Mouse (Mus musculus): ENCODE results near the gene Fam45a. TPM values are rescaled to one million over a fixed set of nuclear protein-coding genes. Genes with fewer than 3 reads are reported as not detected.
A peak's percentile ranks its signal among the peaks of the same experiment; 100 is the strongest.
"Not testable (repeated sequence)": the region's sequence is repeated elsewhere in the genome, so short reads cannot be mapped to it uniquely, and the experiment has no call there.

Fam45a gene
- polyA plus RNA-seq, 1 experiment from 2014 or later = 40.8 TPM

DNA sequence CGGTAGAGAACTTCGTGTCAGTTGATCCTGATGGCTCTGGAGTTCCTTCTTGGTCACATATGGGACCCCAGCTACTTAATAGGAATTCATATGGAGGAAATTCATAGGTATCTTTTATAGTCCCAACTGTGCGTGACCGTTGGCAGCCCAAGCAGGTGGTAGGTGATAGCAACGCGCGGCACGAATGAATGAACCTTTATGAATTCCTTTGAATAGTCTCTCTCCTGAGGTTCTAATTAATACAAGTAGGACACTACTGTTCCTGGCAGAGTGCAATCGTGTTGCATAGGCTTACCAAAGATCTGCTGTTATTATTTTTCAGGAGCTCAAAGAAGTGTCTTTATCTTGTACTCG lies 628 bp downstream of the Fam45a start:
- H3K9me3 ChIP-seq (ENCODE audit: control insufficient read depth, low read length) = no peaks in the 10 kb centered on the region
- ATAC-seq (ENCODE audit: low read depth) (no peak), DNase-seq (ENCODE audit: low spot score) (no peak)
- WGBS = 21% methylated on average over 10 of the region's 10 CpGs
- peak overlapping the region; percentile 84 for H3K9ac ChIP-seq (ENCODE audit: low read depth, low read length)
- 0 out of 2 replicates have a peak, but pooled peaks cover 9% of the 10 kb centered on the region for H3K4me1 ChIP-seq (ENCODE audit: control insufficient read depth, insufficient read depth, low read length)
- H3K4me2 ChIP-seq (ENCODE audit: low read depth, low read length) = peak overlapping the region; percentile 72
- H3K4me3 ChIP-seq (ENCODE audit: low read depth, low read length) = peak overlapping the region; percentile 75
- peaks cover 19% of the 10 kb centered on the region for H3K36me3 ChIP-seq (ENCODE audit: control insufficient read depth, insufficient read depth, low read length)
- peak overlapping the region; percentile 61; the same call in 1 of the 2 replicates for H3K27ac ChIP-seq (replicated peaks; ENCODE audit: low read depth, low read length)
- H3K27me3 ChIP-seq (replicated peaks; ENCODE audit: control insufficient read depth, insufficient read depth, low read length) = no peaks in the 10 kb centered on the region

DNA sequence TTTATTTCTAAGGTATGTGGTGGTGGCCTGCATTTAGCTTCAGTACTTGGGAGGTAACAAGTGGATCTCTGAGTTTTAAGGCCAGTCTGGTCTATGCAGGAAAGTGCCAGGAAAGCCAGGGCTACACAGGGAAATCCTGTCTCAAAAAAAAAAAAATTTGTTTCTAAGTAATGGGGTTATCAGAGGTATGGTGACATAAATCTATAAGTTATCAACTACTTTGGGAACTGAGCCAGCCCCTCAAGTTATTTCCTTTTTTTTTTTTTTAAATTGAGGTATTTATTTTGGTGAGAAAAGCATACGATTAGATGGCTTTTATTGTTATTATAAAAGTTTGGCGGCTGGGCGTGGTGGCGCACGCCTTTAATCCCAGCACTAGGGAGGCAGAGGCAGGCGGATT lies 1.7 kb downstream of the Fam45a start:
- 98% methylated on average over 6 of the region's 6 CpGs for WGBS
- no peaks in the 10 kb centered on the region for H3K9me3 ChIP-seq (ENCODE audit: control insufficient read depth, low read length)
- H3K4me2 ChIP-seq (ENCODE audit: low read depth, low read length) = no peak overlapping the region
- ATAC-seq (ENCODE audit: low read depth) (no peak), DNase-seq (ENCODE audit: low spot score) (no peak)
- H3K4me3 ChIP-seq (ENCODE audit: low read depth, low read length) = no peak overlapping the region
- no peaks in the 10 kb centered on the region for H3K27me3 ChIP-seq (replicated peaks; ENCODE audit: control insufficient read depth, insufficient read depth, low read length)
- H3K4me1 ChIP-seq (ENCODE audit: control insufficient read depth, insufficient read depth, low read length) = 0 out of 2 replicates have a peak, but pooled peaks cover 9% of the 10 kb centered on the region
- no peak overlapping the region for H3K27ac ChIP-seq (replicated peaks; ENCODE audit: low read depth, low read length)
- peaks cover 24% of the 10 kb centered on the region for H3K36me3 ChIP-seq (ENCODE audit: control insufficient read depth, insufficient read depth, low read length)
- H3K9ac ChIP-seq (ENCODE audit: low read depth, low read length) = no peak overlapping the region

DNA sequence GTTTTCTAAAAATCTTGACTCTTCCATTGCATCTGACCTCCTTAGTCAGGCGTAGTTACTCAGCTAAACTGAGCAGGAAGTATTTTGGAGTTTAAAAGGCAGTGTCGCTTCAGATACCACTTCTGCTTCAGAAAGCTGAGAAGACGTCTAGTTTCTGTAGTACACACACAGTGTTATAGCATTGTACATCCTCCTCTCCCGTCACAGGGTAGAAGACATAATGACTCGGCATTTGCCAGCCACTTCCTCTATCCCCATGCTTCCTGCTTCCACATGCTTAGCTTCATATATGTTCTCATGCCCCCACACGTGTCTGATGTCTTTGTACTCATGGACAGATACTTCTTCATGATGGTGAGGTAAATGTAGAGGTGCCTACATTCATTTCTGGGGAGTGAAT lies 7.3 kb downstream of the Fam45a start:
- WGBS = 86% methylated on average over 6 of the region's 6 CpGs
- H3K36me3 ChIP-seq (ENCODE audit: control insufficient read depth, insufficient read depth, low read length) = peaks cover 76% of the 10 kb centered on the region
- no peak for ATAC-seq (ENCODE audit: low read depth)

DNA sequence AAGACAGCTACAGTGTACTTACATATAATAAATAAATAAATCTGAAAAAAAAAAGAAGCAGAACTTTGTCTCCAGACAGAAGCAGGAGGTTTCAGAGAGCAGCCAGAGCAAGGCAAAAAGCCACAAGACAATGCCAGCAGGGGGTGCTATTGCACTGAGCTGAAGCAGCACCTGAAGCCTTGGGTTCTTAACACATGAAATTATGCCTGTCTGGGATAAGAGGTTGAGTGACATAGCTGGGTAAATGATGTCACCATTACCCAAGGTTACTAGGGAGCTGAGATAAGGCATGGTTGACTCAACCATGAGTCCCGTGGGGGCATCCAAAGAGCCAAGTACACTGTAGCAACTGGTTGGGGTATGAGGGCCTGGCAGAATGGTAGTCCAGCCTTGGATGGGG lies 26.4 kb downstream of the Fam45a start:
- WGBS = 81% methylated on average over 1 of the region's 1 CpGs
- Histone ChIP-seq H3K4me2 (ENCODE audit: low read depth, low read length) (no peak overlapping the region), H3K27me3 (replicated peaks; ENCODE audit: control insufficient read depth, insufficient read depth, low read length) (no peaks in the 10 kb centered on the region), H3K36me3 (ENCODE audit: control insufficient read depth, insufficient read depth, low read length) (peaks cover 78% of the 10 kb centered on the region), H3K4me1 (ENCODE audit: control insufficient read depth, insufficient read depth, low read length) (no peaks in the 10 kb centered on the region), H3K27ac (replicated peaks; ENCODE audit: low read depth, low read length) (no peak overlapping the region), H3K9ac (ENCODE audit: low read depth, low read length) (no peak overlapping the region), H3K4me3 (ENCODE audit: low read depth, low read length) (no peak overlapping the region), H3K9me3 (ENCODE audit: control insufficient read depth, low read length) (no peaks in the 10 kb centered on the region)
- peak; percentile 69 for DNase-seq (ENCODE audit: low spot score)
- ATAC-seq (ENCODE audit: low read depth) = peak; percentile 62

More for the DNA sequence above, 7.3 kb downstream of the Fam45a start:
- Histone ChIP-seq H3K9ac (ENCODE audit: low read depth, low read length) (no peak overlapping the region), H3K9me3 (ENCODE audit: control insufficient read depth, low read length) (no peaks in the 10 kb centered on the region), H3K4me1 (ENCODE audit: control insufficient read depth, insufficient read depth, low read length) (no peaks in the 10 kb centered on the region), H3K4me2 (ENCODE audit: low read depth, low read length) (no peak overlapping the region), H3K27ac (replicated peaks; ENCODE audit: low read depth, low read length) (no peak overlapping the region), H3K27me3 (replicated peaks; ENCODE audit: control insufficient read depth, insufficient read depth, low read length) (no peaks in the 10 kb centered on the region), H3K4me3 (ENCODE audit: low read depth, low read length) (no peak overlapping the region)
- no peak for DNase-seq (ENCODE audit: low spot score)

DNA sequence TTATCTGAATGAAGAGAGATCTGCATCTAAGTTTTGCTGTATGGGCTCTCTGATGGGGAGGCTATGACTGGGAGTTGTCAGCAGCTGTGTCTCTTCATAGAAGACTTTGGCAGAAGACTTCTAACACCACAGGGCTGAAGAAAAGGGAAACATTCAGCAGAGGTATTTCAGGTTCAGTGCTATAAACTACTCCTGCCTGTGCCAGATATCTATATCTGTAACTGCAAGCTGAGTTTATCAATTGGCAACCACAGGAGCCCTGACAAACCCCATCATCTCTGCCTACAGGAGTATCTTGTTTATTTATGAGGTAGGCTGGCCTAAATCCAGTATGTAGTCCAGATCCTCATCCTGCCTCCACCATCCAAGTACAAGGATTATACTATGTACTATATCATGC lies 31.9 kb downstream of the Fam45a start:
- no peaks in the 10 kb centered on the region for H3K9me3 ChIP-seq (ENCODE audit: control insufficient read depth, low read length)
- DNase-seq (ENCODE audit: low spot score) (no peak), ATAC-seq (ENCODE audit: low read depth) (no peak)
- peaks cover 36% of the 10 kb centered on the region for H3K36me3 ChIP-seq (ENCODE audit: control insufficient read depth, insufficient read depth, low read length)
- no peak overlapping the region for H3K4me2 ChIP-seq (ENCODE audit: low read depth, low read length)
- no peaks in the 10 kb centered on the region for H3K27me3 ChIP-seq (replicated peaks; ENCODE audit: control insufficient read depth, insufficient read depth, low read length)
- H3K4me1 ChIP-seq (ENCODE audit: control insufficient read depth, insufficient read depth, low read length) = no peaks in the 10 kb centered on the region
- H3K27ac ChIP-seq (replicated peaks; ENCODE audit: low read depth, low read length) = no peak overlapping the region
- H3K9ac ChIP-seq (ENCODE audit: low read depth, low read length) = no peak overlapping the region
- H3K4me3 ChIP-seq (ENCODE audit: low read depth, low read length) = no peak overlapping the region

DNA sequence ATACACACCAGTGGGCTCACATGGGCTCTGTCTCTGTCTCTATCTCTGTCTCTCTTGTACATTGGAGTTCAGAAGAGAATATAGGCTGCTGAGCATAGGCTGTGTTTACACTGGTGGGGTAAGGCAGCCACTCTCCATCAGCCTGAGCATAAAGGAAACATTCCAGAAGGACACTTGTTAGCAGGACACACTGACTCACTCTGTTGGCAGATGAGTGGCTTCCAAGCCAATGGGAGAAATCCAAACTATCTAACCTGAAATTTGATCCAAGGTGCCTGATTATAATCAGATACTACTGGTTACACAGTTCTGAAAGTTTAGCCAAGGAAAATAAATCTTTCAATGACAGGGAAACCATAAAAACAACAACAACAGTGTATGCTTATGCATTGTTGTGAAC lies 34.3 kb downstream of the Fam45a start:
- DNase-seq (ENCODE audit: low spot score) = no peak
- H3K9me3 ChIP-seq (ENCODE audit: control insufficient read depth, low read length) = no peaks in the 10 kb centered on the region
- H3K36me3 ChIP-seq (ENCODE audit: control insufficient read depth, insufficient read depth, low read length) = peaks cover 24% of the 10 kb centered on the region; the same call in 1 of the 2 replicates
- H3K27ac ChIP-seq (replicated peaks; ENCODE audit: low read depth, low read length) = no peak overlapping the region
- no peak overlapping the region for H3K4me3 ChIP-seq (ENCODE audit: low read depth, low read length)
- no peak for ATAC-seq (ENCODE audit: low read depth)
- H3K4me2 ChIP-seq (ENCODE audit: low read depth, low read length) = no peak overlapping the region
- no peak overlapping the region for H3K9ac ChIP-seq (ENCODE audit: low read depth, low read length)
- no peaks in the 10 kb centered on the region for H3K27me3 ChIP-seq (replicated peaks; ENCODE audit: control insufficient read depth, insufficient read depth, low read length)
- no peaks in the 10 kb centered on the region for H3K4me1 ChIP-seq (ENCODE audit: control insufficient read depth, insufficient read depth, low read length)

DNA sequence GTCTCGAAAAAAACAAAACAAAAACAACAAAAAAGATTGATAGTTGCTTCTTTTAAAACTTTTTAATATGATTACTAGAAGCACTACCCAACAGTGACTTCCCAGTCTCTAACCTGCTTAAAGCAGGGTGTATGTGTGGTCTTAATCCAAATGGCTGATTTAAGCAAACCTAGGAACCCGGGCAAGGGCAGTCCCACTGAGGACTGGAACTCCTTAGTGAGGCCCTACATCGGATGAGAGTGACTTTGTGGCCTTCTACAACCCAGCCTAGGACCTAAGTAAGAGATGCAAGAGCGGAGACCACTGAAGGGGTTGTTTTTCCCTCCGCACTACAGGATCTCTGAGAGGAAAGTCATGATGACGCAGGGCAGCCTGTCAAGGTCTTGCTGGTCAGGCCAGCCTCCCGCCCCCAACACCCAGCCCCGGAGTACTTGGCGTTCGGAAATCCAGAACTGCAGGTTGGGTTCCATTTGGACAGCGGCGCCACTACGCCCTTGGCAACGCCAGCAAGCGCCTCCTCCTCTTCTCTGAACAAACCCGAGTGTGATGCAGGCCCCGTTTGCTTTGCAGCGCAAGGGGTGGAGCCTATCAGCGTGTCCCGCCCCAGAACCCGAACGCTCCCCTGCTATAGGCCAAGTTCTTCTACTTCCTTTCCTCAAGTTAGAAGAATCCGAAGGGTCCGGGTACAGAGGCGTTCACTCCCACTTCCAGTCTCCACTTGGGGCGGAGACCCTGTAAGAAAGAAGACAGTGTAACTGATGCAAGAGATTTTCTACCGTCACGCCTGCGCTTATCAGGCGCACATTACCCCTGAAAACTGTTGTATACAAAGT lies 49.7 kb downstream of the Fam45a start, which contains the start of gene Sfxn4:
TSS of gene Sfxn4 (minus strand) at position 612 of the 833 bp plus-strand sequence.
- Histone ChIP-seq H3K36me3 (ENCODE audit: control insufficient read depth, insufficient read depth, low read length) (peaks cover 35% of the 10 kb centered on the region), H3K4me1 (ENCODE audit: control insufficient read depth, insufficient read depth, low read length) (no peaks in the 10 kb centered on the region), H3K27me3 (replicated peaks; ENCODE audit: control insufficient read depth, insufficient read depth, low read length) (no peaks in the 10 kb centered on the region), H3K27ac (replicated peaks; ENCODE audit: low read depth, low read length) (peak within 1 kb of the TSS; percentile 81), H3K9ac (ENCODE audit: low read depth, low read length) (peak within 1 kb of the TSS; percentile 70), H3K9me3 (ENCODE audit: control insufficient read depth, low read length) (no peaks in the 10 kb centered on the region), H3K4me3 (ENCODE audit: low read depth, low read length) (peak within 1 kb of the TSS; percentile 57), H3K4me2 (ENCODE audit: low read depth, low read length) (peak within 1 kb of the TSS; percentile 62)
- ATAC-seq (ENCODE audit: low read depth) = peak; percentile 100
- DNase-seq (ENCODE audit: low spot score) = peak; percentile 97
- WGBS = 4% methylated on average over 26 of the region's 30 CpGs

DNA sequence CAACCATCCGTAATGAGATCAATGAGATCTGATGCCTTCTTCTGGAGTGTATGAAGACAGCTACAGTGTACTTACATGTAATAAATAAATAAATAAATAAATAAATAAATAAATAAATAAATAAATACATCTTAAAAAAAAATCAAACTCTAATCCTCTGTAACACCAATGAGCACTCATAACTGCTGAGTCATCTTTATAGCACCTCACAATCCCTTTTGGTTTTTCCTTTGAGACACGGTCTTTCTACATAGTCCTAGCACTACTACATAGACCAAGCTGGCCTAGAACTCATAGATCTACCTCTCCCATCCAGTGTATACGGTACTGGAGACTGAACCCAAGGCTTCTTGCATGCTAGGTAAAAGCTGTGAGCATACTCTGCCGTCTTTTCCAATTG lies 54.8 kb downstream of the Fam45a start:
- H3K4me1 ChIP-seq (ENCODE audit: control insufficient read depth, insufficient read depth, low read length); ATAC-seq (ENCODE audit: low read depth); DNase-seq (ENCODE audit: low spot score); H3K27ac ChIP-seq (replicated peaks; ENCODE audit: low read depth, low read length); H3K27me3 ChIP-seq (replicated peaks; ENCODE audit: control insufficient read depth, insufficient read depth, low read length); H3K4me3 ChIP-seq (ENCODE audit: low read depth, low read length); H3K9me3 ChIP-seq (ENCODE audit: control insufficient read depth, low read length); H3K9ac ChIP-seq (ENCODE audit: low read depth, low read length); H3K4me2 ChIP-seq (ENCODE audit: low read depth, low read length): not testable (repeated sequence)
- H3K36me3 ChIP-seq (ENCODE audit: control insufficient read depth, insufficient read depth, low read length) = peaks cover 50% of the 10 kb centered on the region
- WGBS = 95% methylated on average over 4 of the region's 4 CpGs

DNA sequence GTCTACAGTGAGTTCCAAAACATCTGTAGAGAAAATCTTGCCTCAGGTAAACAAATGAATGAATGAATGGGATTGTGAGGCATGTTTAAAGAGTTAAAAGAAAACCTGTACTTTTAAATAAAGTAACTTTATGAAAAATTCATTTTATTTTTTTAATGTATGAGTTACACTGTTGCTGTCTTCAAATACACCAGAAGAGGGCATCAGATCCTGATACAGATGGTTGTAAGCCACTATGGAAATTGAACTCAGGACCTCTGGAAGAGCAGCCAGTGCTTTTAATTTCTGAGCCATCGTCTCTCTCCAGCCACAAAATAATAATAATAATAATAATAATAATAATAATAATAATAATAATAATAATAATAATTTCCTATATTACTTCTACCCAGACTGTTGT lies 59.1 kb downstream of the Fam45a start:
- 83% methylated on average over 1 of the region's 1 CpGs for WGBS
- Histone ChIP-seq H3K9me3 (ENCODE audit: control insufficient read depth, low read length) (no peaks in the 10 kb centered on the region), H3K27ac (replicated peaks; ENCODE audit: low read depth, low read length) (no peak overlapping the region), H3K4me2 (ENCODE audit: low read depth, low read length) (no peak overlapping the region), H3K4me3 (ENCODE audit: low read depth, low read length) (no peak overlapping the region), H3K9ac (ENCODE audit: low read depth, low read length) (no peak overlapping the region), H3K27me3 (replicated peaks; ENCODE audit: control insufficient read depth, insufficient read depth, low read length) (no peaks in the 10 kb centered on the region), H3K36me3 (ENCODE audit: control insufficient read depth, insufficient read depth, low read length) (peaks cover 46% of the 10 kb centered on the region), H3K4me1 (ENCODE audit: control insufficient read depth, insufficient read depth, low read length) (peaks cover 11% of the 10 kb centered on the region; the same call in 1 of the 2 replicates)
- DNase-seq (ENCODE audit: low spot score) (no peak), ATAC-seq (ENCODE audit: low read depth) (no peak)
